ENCODE assay signal across 18 mouse cellular contexts in the genomic region with DNA sequence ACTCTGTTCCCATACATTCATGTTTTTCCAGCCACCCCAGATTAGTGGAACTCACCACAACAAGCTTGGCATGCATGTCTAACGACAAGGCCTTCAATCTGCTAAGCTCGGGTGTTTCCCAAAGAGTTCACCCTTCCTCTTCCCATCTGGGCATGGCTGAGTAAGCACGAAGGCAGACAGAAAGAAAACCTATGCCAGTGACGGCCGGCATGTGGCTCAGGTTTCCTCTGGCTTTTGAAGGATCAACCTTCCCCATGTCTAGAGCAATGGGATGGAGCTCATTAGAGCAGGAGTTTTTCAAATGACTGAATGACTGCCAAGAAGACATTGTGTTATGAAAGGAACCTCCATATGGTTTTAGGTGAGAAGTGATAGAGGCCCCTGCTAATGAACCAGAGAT.
DNase-seq lines count a peak whose midpoint lies in the region; ATAC-seq and TF ChIP-seq lines count a peak whose summit lies in the region.
"Had no signal": no experiment of that assay in that cellular context is flagged by ENCODE, and none has a peak within 500 bp of the region (broad histone marks: within the 10 kb centered on the region; RNA-seq: fewer than 3 reads in every experiment).

No protein-coding gene starts in this region.

- H3K27ac ChIP-seq in forebrain, embryonic 12.5 days: 0 out of 2 replicates have a peak overlapping the region, but pooled peaks have one; percentile 3
- H3K27ac ChIP-seq in forebrain, embryonic 10.5 days: no peak overlapping the region
- H3K27ac ChIP-seq in kidney, embryonic 16.5 days (ENCODE audit: low read length): no peak overlapping the region
- no peak overlapping the region for H3K27ac ChIP-seq in hindbrain, embryonic 13.5 days
- H3K27ac ChIP-seq: heart, embryonic 13.5 days; hindbrain, postnatal 0 days had no signal

- no peaks in the 10 kb centered on the region for H3K27me3 ChIP-seq in forebrain, embryonic 12.5 days
- H3K27me3 ChIP-seq in forebrain, embryonic 10.5 days (ENCODE audit: poor library complexity, severe bottlenecking): no peaks in the 10 kb centered on the region
- no peaks in the 10 kb centered on the region for H3K27me3 ChIP-seq in kidney, embryonic 16.5 days (ENCODE audit: insufficient read depth, low read length)
- H3K27me3 ChIP-seq in hindbrain, embryonic 13.5 days: no peaks in the 10 kb centered on the region
- H3K27me3 ChIP-seq: heart, embryonic 13.5 days had no signal

- H3K4me2 ChIP-seq in forebrain, embryonic 12.5 days: no peak overlapping the region
- H3K4me2 ChIP-seq in kidney, embryonic 16.5 days (replicated peaks; ENCODE audit: low read depth, low read length): no peak overlapping the region
- H3K4me2 ChIP-seq in hindbrain, embryonic 13.5 days: no peak overlapping the region
- H3K4me2 ChIP-seq: heart, embryonic 13.5 days had no signal

- no peak overlapping the region for H3K4me3 ChIP-seq in forebrain, embryonic 12.5 days (replicated peaks)
- no peak overlapping the region for H3K4me3 ChIP-seq in forebrain, embryonic 10.5 days
- H3K4me3 ChIP-seq in kidney, embryonic 16.5 days (ENCODE audit: low read length): no peak overlapping the region
- no peak overlapping the region for H3K4me3 ChIP-seq in hindbrain, embryonic 13.5 days
- H3K4me3 ChIP-seq: heart, embryonic 13.5 days had no signal

- 6% methylated on average over 5 of the region's 5 CpGs for WGBS in forebrain, embryonic 12.5 days
- 36% methylated on average over 5 of the region's 5 CpGs for WGBS in forebrain, embryonic 10.5 days
- 38% methylated on average over 5 of the region's 5 CpGs for WGBS in kidney, embryonic 16.5 days
- WGBS in hindbrain, embryonic 13.5 days: 49% methylated on average over 5 of the region's 5 CpGs

- no peaks in the 10 kb centered on the region for H3K36me3 ChIP-seq in forebrain, embryonic 12.5 days (replicated peaks)
- H3K36me3 ChIP-seq in forebrain, embryonic 10.5 days (replicated peaks): no peaks in the 10 kb centered on the region
- H3K36me3 ChIP-seq in kidney, embryonic 16.5 days (ENCODE audit: insufficient read depth, low read length): no peaks in the 10 kb centered on the region
- H3K36me3 ChIP-seq in hindbrain, embryonic 13.5 days: no peaks in the 10 kb centered on the region
- H3K36me3 ChIP-seq: heart, embryonic 13.5 days had no signal

- no peak overlapping the region for H3K9ac ChIP-seq in forebrain, embryonic 12.5 days
- no peak overlapping the region for H3K9ac ChIP-seq in kidney, embryonic 16.5 days (replicated peaks; ENCODE audit: low read length)
- no peak overlapping the region for H3K9ac ChIP-seq in hindbrain, embryonic 13.5 days
- H3K9ac ChIP-seq: heart, embryonic 13.5 days had no signal

- no peak; the same call in 1 of the 2 replicates for ATAC-seq in forebrain, embryonic 12.5 days (ENCODE audit: low FRiP score)
- 0 out of 2 replicates have a peak, but pooled peaks have one; percentile 23 for ATAC-seq in kidney, embryonic 16.5 days (ENCODE audit: low FRiP score, low TSS enrichment)
- no peak for ATAC-seq in CD4-positive, CD25-positive, alpha-beta regulatory T cell, adult 4 months
- ATAC-seq in hindbrain, embryonic 13.5 days (ENCODE audit: low FRiP score): no peak
- ATAC-seq: hindbrain, postnatal 0 days had no signal

- DNase-seq in forebrain, embryonic 10.5 days (ENCODE audit: extremely low spot score, low spot score): no peak
- no peak for DNase-seq in kidney, postnatal 36 days
- peak; percentile 90 for DNase-seq in brain, embryonic 14.5 days (ENCODE audit: low read depth)
- peak; percentile 61 for DNase-seq in forelimb bud, embryonic 11.5 days (ENCODE audit: low read depth, low spot score)
- DNase-seq: adrenal gland, adult 8-10 months; cerebellum, adult 11-12 months; cerebellum, adult 9-10 months; cerebellum, postnatal 25 days; gastrocnemius, postnatal 10 days; heart, postnatal 36 days; kidney, adult 11 months; kidney, adult 9 months had no signal

- no peaks in the 10 kb centered on the region for H3K9me3 ChIP-seq in forebrain, embryonic 12.5 days
- H3K9me3 ChIP-seq in forebrain, embryonic 10.5 days: no peaks in the 10 kb centered on the region
- H3K9me3 ChIP-seq in kidney, embryonic 16.5 days (ENCODE audit: low read length): no peaks in the 10 kb centered on the region
- H3K9me3 ChIP-seq in hindbrain, embryonic 13.5 days: no peaks in the 10 kb centered on the region
- H3K9me3 ChIP-seq: heart, embryonic 13.5 days had no signal

- TF ChIP-seq CTCF in brain, embryonic 14.5 days (IDR thresholded peaks at IDR 0.05; ENCODE audit: borderline replicate concordance, extremely low read depth, insufficient read depth, insufficient read length): no peak

- TF ChIP-seq POLR2A in brain, embryonic 14.5 days (IDR thresholded peaks at IDR 0.05; ENCODE audit: borderline replicate concordance, extremely low read depth, insufficient read depth, insufficient read length, poor library complexity, severe bottlenecking): no peak

- no peaks in the 10 kb centered on the region for H3K4me1 ChIP-seq in forebrain, embryonic 12.5 days
- H3K4me1 ChIP-seq in forebrain, embryonic 10.5 days: 0 out of 2 replicates have a peak, but pooled peaks cover 4% of the 10 kb centered on the region
- no peaks in the 10 kb centered on the region for H3K4me1 ChIP-seq in kidney, embryonic 16.5 days (ENCODE audit: insufficient read depth, low read length)
- no peaks in the 10 kb centered on the region for H3K4me1 ChIP-seq in hindbrain, embryonic 13.5 days (replicated peaks)
- H3K4me1 ChIP-seq: heart, embryonic 13.5 days had no signal

Comparison
In these comparisons a context has a peak if more than half of its experiments do, and no peak if none do; other contexts are left out.
1. DNase-seq: peak in brain, embryonic 14.5 days (single experiment) and forelimb bud, embryonic 11.5 days (single experiment); none in forebrain, embryonic 10.5 days (single experiment) and kidney, postnatal 36 days (0 of 2).